Mouse (Mus musculus) megakaryocyte, embryonic 14.5 days (primary cell): ENCODE measurements around the gene Kdf1. TPM values are rescaled to one million over a fixed set of nuclear protein-coding genes. Genes with fewer than 3 reads are reported as not detected.
A peak's percentile ranks its signal among the peaks of the same experiment; 100 is the strongest.
"Not testable (repeated sequence)": the region's sequence is repeated elsewhere in the genome, so short reads cannot be mapped to it uniquely, and the experiment has no call there.

Source experiments
- H3K27me3 ChIP-seq: replicated peaks from 2 replicates; pipeline ENCODE3; 2012; ENCODE audit warnings: inconsistent platforms
- H3K36me3 ChIP-seq: replicated peaks from 2 replicates; pipeline ENCODE3; 2012; ENCODE audit warnings: low read length, inconsistent platforms, mixed read lengths
- H3K4me1 ChIP-seq: 2 replicates; pipeline ENCODE4 v1.6.1; 2012; ENCODE audit warnings: inconsistent platforms
- H3K4me3 ChIP-seq: replicated peaks from 2 replicates; pipeline ENCODE3; 2012; ENCODE audit warnings: moderate library complexity, mild to moderate bottlenecking, inconsistent platforms
- H3K9me3 ChIP-seq: 2 replicates; pipeline ENCODE4 v1.6.1; 2012; ENCODE audit warnings: inconsistent platforms
- FLI1 ChIP-seq: IDR thresholded peaks from 2 replicates; pipeline ENCODE4 v1.6.1; 2012; ENCODE audit warnings: low read length, inconsistent platforms, mixed read lengths
- GATA1 ChIP-seq: IDR thresholded peaks from 3 replicates; pipeline ENCODE4 v1.6.1; 2012; ENCODE audit warnings: mixed read lengths, low read length, inconsistent platforms, borderline replicate concordance
- polyA plus RNA-seq: library from polyadenylated mRNA; stranded (reverse); fragments of >175 nt; gene quantifications from 2 replicates; pipeline ENCODE4 v1.2.3, GENCODE M21; 2012; ENCODE audit warnings: low replicate concordance; ENCODE audit not compliant: insufficient read depth

Gene Kdf1
- polyA plus RNA-seq, 1 experiment: 0.83 TPM

DNA sequence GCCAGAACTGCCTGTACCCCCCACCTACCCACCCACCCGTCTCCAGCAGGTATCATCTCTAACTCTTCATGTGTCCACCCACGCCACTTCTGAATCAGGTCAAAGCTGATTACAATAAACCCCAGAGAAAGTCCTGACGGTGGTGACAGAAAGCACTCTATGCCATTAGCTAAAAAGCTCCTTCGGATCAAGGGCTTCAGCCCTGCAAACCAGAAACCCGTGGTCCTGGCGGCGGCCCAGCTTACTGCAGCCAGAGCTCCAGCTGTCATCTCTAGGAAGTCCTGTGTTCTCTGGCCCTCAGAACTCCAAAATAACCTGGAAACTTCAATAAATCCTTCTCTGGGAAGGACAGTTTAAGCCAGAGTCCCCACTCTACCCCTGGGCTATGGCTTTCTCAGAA lies 23.1 kb upstream of the Kdf1 start:
- H3K4me1 ChIP-seq: peaks cover 34% of the 10 kb centered on the region
- no peak overlapping the region for H3K4me3 ChIP-seq
- H3K36me3 ChIP-seq: no peaks in the 10 kb centered on the region
- no peak for TF ChIP-seq FLI1
- no peak for TF ChIP-seq GATA1
- H3K9me3 ChIP-seq: no peaks in the 10 kb centered on the region
- H3K27me3 ChIP-seq: peaks cover 84% of the 10 kb centered on the region

DNA sequence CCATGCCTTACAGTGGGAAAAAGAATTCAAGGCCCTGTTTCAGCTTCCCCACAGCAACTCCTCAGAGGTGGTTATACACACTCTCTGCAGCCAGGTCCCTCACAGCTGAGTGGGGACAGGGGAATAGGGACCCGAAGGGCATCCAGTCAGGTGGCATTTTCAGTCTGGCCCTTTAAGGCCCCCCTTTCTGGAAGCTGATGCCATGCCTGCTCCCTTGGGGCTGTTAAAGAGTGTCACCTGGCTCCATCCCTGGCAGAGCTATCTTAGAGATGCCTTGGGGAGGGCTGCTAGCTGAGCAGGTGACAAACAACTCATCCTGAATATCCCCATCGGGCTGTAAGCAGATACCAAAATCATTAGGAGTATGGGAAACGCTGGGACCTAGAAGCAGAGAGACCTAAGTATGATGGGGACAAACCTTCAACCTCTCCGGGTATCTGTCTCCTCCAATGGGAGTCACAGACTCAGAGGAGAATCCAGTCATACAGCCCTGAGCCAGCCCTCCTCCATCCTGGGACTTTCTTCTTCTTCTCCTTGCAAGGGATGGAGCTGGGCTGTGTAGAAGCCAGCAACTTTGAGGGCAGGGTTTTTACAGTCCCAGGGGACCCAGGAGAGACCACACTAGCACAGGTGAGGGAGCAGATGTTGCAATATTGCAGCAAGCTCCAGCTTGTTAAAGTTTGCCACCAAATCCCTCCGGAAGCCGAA lies 21.9 kb upstream of the Kdf1 start:
- peaks cover 40% of the 10 kb centered on the region for H3K4me1 ChIP-seq
- H3K4me3 ChIP-seq: no peak overlapping the region
- H3K9me3 ChIP-seq: no peaks in the 10 kb centered on the region
- H3K27me3 ChIP-seq: peaks cover 84% of the 10 kb centered on the region
- no peaks in the 10 kb centered on the region for H3K36me3 ChIP-seq
- no peak for TF ChIP-seq GATA1
- no peak for TF ChIP-seq FLI1

DNA sequence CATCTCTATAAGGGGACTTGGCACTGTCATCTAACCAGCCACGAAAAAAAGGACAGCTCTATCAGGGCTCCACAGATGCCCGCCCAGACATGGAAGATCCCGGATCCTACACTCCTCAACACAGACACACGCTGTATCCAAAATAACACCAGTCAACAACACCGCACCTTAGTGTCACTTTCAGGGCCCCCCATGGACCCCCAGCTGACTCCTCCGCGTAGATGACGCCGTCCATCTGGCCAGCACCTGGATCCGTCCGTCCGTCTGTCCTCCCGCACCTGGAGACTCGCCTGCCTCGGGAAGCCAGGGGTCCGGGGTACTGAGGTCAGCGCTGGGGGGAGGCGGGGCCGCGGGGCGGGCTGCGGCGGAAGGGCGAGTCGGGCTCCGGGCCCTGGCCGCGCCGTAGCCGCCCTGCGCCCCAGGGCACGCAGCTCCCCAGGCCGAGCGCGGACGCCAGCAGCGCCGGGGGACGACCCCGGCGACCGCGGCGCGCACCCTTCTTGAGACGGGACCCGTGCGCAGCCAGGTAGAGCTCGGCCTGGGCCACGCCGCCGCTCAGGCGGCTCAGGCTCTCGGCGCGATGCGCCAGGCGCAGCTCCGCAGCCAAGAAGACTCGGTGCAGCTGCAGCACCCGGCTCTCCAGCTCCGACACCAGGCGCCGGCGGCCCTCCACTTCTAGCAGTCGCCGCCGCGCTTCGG lies 21.2 kb upstream of the Kdf1 start:
- H3K27me3 ChIP-seq: peaks cover 85% of the 10 kb centered on the region
- H3K9me3 ChIP-seq: no peaks in the 10 kb centered on the region
- peak overlapping the region; percentile 84 for H3K4me3 ChIP-seq
- peaks cover 40% of the 10 kb centered on the region for H3K4me1 ChIP-seq
- no peaks in the 10 kb centered on the region for H3K36me3 ChIP-seq
- no peak for TF ChIP-seq GATA1
- no peak for TF ChIP-seq FLI1

DNA sequence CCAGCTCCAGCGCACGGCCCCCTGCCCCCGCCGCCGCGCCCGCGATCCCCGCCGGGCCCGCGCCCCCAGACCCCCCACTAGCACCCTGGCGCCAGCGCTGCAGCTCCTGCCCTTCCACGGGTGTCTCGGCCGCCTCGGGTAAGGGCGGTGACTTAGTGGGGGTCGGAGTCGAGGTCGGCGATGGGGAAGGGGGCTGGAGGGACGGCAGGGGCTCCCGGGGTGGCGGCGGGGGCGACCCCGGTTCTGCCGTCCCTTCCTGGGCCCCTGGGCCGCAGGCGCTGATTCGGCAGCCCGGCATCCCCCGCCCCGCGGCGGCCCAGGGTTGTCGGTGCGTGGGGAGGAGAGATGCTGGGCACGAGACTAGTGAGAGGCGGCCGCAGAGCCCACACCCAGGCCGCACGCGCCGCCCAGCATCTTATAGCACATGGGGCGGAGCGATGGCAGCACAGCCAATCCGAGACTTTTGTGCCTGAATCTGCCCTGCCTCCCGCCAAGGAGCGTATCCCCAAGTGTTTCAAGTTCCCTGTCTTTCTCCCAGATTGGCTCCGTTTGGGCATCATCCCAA lies 20.5 kb upstream of the Kdf1 start, which contains the start of gene Trnp1:
Trnp1 (minus strand) TSS at position 391 of the 565 bp plus-strand sequence.
- TF ChIP-seq FLI1: no peak
- TF ChIP-seq GATA1: no peak
- Histone ChIP-seq H3K9me3 (no peaks in the 10 kb centered on the region), H3K4me3 (peak within 1 kb of the TSS; percentile 84), H3K4me1 (peaks cover 39% of the 10 kb centered on the region), H3K36me3 (no peaks in the 10 kb centered on the region), H3K27me3 (peaks cover 87% of the 10 kb centered on the region)

DNA sequence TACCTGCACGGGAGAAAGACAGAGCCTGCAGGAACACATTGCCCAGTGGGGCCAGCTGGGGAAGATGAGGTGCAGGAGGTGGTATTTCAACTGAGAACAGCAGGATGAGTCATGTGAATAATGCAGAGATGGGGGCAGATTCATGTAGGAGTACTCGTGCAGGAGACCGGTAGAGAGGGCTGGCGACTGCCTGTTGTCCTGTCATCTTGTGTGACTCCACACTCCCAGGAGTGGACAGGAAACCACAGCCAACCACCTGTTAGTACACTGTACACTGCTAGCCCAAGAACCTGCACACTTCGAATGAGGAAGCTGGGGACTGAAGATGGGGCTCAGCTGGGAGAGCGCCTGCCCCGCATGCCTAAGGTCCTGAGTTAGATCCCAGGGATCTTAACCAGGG lies 17.2 kb upstream of the Kdf1 start:
- Histone ChIP-seq H3K36me3 (no peaks in the 10 kb centered on the region), H3K27me3 (peaks cover 95% of the 10 kb centered on the region), H3K9me3 (no peaks in the 10 kb centered on the region), H3K4me3 (peak overlapping the region; percentile 33), H3K4me1 (peaks cover 31% of the 10 kb centered on the region)
- no peak for TF ChIP-seq FLI1
- no peak for TF ChIP-seq GATA1

DNA sequence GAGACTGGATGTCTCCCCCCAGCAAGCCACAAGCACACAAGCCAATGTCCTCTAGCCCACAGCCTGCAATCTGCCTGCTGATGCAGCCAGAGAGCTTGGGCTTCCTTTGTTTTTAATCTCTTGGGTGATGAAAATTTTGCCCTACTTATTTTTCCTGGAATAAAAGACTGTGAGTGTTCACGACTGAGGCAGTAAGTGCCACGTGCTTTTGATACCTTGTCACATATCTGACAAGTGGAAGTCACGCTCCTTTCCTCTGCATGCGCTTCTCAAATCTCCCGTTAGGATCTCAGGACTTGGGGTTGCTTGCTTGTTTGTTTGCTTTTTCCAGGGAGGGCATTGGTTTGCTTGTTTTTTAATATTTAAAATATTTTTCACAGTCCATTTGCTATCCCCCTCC lies 14.5 kb upstream of the Kdf1 start:
- Histone ChIP-seq H3K9me3 (no peaks in the 10 kb centered on the region), H3K27me3 (peaks cover 91% of the 10 kb centered on the region), H3K4me1 (peaks cover 12% of the 10 kb centered on the region), H3K36me3 (no peaks in the 10 kb centered on the region), H3K4me3 (no peak overlapping the region)
- TF ChIP-seq GATA1: no peak
- TF ChIP-seq FLI1: no peak

DNA sequence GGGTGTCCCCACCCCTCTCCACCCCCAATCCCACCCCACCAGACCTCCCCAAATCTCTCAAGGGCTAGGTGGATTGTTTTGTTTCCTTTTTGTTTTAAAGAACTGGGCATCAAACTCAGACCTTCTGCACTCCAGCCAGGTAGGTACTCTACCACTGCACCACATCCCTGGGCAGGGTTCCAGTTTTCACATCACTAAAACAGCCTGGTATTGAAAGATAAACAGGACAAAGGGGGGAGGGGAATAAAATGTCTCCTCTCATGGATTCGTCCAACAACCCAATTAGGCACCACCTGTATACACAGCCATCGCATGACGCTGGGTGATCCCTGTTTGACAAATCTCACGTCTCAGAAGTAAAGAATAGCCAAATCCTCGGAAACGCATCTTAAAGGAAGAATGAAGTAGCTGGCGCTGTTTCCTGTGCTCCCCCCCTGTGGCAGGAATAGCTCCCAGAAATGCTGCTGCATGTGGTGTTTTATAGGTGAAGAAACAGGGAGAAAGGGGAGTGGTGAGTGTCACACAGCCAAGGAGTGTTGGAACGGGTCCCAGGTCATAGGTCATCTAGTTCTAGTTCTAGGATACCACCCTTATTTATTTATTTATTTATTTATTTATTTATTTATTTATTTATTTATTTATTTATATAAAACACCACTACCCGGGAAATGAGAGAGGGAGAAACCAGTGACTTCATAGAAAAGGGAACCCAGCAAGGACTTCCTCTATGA lies 13.8 kb upstream of the Kdf1 start:
- TF ChIP-seq GATA1: no peak
- no peak for TF ChIP-seq FLI1
- Histone ChIP-seq H3K27me3 (peaks cover 85% of the 10 kb centered on the region), H3K4me3 (no peak overlapping the region), H3K9me3 (no peaks in the 10 kb centered on the region), H3K36me3 (no peaks in the 10 kb centered on the region), H3K4me1 (peaks cover 12% of the 10 kb centered on the region)

- TF ChIP-seq GATA1 (no peak), FLI1 (no peak)
- Histone ChIP-seq H3K27me3 (peaks cover 80% of the 10 kb centered on the region), H3K9me3 (no peaks in the 10 kb centered on the region), H3K4me1 (peaks cover 8% of the 10 kb centered on the region), H3K4me3 (no peak overlapping the region), H3K36me3 (no peaks in the 10 kb centered on the region)
Measured at GRCm38 (mm10) chr4:133506573-133506972, 12.2 kb upstream of the Kdf1 start.

GRCm38 (mm10) chr4:133508990-133509389 lies 9.8 kb upstream of the Kdf1 start:
- no peak for TF ChIP-seq FLI1
- TF ChIP-seq GATA1: no peak
- Histone ChIP-seq H3K4me3 (no peak overlapping the region), H3K27me3 (peaks cover 64% of the 10 kb centered on the region), H3K9me3 (no peaks in the 10 kb centered on the region), H3K4me1 (peaks cover 9% of the 10 kb centered on the region; the same call in 1 of the 2 replicates), H3K36me3 (no peaks in the 10 kb centered on the region)

DNA sequence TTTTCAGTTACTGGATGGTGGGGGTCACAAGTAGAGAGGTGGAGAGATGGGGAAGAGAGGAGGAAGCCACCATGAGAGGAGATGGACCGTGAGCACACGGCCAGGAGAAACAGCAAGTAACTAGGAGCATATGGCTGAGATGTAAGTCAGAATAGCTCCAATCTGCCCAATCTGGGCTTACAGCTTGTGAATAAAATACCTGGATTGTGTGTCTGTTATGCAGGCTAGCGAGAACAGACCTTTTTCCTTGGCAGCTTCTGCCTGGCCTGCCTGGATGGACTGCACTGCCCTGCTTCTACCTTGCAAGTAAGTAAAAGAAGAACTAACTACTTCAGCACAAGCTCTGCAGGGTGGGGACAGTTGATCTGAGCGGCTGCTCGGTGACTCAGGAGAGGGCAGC lies 7.7 kb upstream of the Kdf1 start:
- Histone ChIP-seq H3K4me1 (peaks cover 3% of the 10 kb centered on the region; the same call in 1 of the 2 replicates), H3K9me3 (no peaks in the 10 kb centered on the region), H3K4me3 (no peak overlapping the region), H3K36me3 (no peaks in the 10 kb centered on the region), H3K27me3 (peaks cover 56% of the 10 kb centered on the region)
- TF ChIP-seq GATA1 (no peak), FLI1 (no peak)

DNA sequence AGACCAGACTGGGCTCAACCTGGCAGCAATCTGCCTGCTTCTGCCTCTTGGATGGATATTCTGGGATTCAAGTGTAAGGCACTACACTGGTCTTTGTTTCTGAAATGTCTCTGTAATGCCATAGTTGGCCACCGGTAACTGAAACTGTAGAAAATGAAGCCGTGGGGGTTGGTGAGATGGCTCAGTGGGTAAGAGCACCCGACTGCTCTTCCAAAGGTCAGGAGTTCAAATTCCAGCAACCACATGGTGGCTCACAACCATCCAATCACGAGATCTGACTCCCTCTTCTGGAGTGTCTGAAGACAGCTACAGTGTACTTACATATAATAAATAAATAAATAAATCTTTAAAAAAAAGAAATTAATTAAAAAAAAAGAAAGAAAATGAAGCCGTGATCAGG lies 6.3 kb upstream of the Kdf1 start:
- H3K27me3 ChIP-seq: peaks cover 54% of the 10 kb centered on the region
- not testable (repeated sequence) for H3K4me1 ChIP-seq, H3K4me3 ChIP-seq, H3K9me3 ChIP-seq, H3K36me3 ChIP-seq
